Mouse (Mus musculus) testis, adult 2 months (tissue): ENCODE data around the gene Phip.

Experiments
- CTCF ChIP-seq: fragments of 200-500 bp; IDR thresholded peaks from 2 replicates; pipeline ENCODE4 v1.5.1; 2012; ENCODE audit warnings: low read depth, mild to moderate bottlenecking, inconsistent platforms, low read length, moderate library complexity; ENCODE audit not compliant: control insufficient read depth, insufficient read depth, insufficient replicate concordance
- POLR2A ChIP-seq: fragments of 200-500 bp; IDR thresholded peaks from 2 replicates; pipeline ENCODE4 v1.6.1; 2012; ENCODE audit warnings: low read depth, mild to moderate bottlenecking, inconsistent platforms, low read length, moderate library complexity; ENCODE audit not compliant: control insufficient read depth

GRCm38 (mm10) chr9:82955267-82955666, 20.0 kb downstream of the Phip start:
- no peak for TF ChIP-seq POLR2A
- no peak for TF ChIP-seq CTCF
